Mouse (Mus musculus) C2C12 (cell line): ENCODE measurements around the gene Cd276. TPM values are rescaled to one million over a fixed set of nuclear protein-coding genes. Genes with fewer than 3 reads are reported as not detected.
A peak's percentile ranks its signal among the peaks of the same experiment; 100 is the strongest.

Source experiments
- H3K27me3 ChIP-seq: one replicate; pipeline ENCODE4 v1.6.1; 2011; ENCODE audit not compliant: control insufficient read depth, insufficient read depth, insufficient read length
- H3K36me3 ChIP-seq: one replicate; pipeline ENCODE4 v1.6.1; 2011; ENCODE audit not compliant: control insufficient read depth, insufficient read depth
- H3K4me3 ChIP-seq: one replicate; pipeline ENCODE4 v1.5.1; 2011; ENCODE audit warnings: mild to moderate bottlenecking, control low read depth; ENCODE audit not compliant: poor library complexity, insufficient read depth, severe bottlenecking
- H3K79me2 ChIP-seq: one replicate; pipeline ENCODE4 v1.6.1; 2011; ENCODE audit not compliant: control insufficient read depth, insufficient read depth
- H3K79me3 ChIP-seq: one replicate; pipeline ENCODE4 v1.6.1; 2011; ENCODE audit warnings: low read depth, control low read depth
- H3ac ChIP-seq: one replicate; pipeline ENCODE3; 2011; ENCODE audit warnings: low read depth; ENCODE audit not compliant: control insufficient read depth, insufficient read length
- CEBPB ChIP-seq: IDR thresholded peaks from one replicate; pipeline ENCODE4 v1.6.1; 2011; ENCODE audit warnings: low read depth, mild to moderate bottlenecking, control low read depth, moderate library complexity
- CTCF ChIP-seq: IDR thresholded peaks from one replicate; pipeline ENCODE4 v1.5.1; 2011; ENCODE audit not compliant: control insufficient read depth, insufficient read depth, insufficient read length
- FOSL1 ChIP-seq: IDR thresholded peaks from one replicate; pipeline ENCODE4 v1.8.0; 2011; ENCODE audit warnings: mild to moderate bottlenecking, low read length; ENCODE audit not compliant: poor library complexity, insufficient read depth, severe bottlenecking
- MAX ChIP-seq: IDR thresholded peaks from one replicate; pipeline ENCODE4 v1.6.1; 2011; ENCODE audit warnings: mild to moderate bottlenecking, control low read depth
- MYOD1 ChIP-seq: IDR thresholded peaks from one replicate; pipeline ENCODE4 v1.6.1; 2011; ENCODE audit warnings: low read depth; ENCODE audit not compliant: control insufficient read depth, insufficient read length
- MYOG ChIP-seq: IDR thresholded peaks from one replicate; pipeline ENCODE4 v1.6.1; 2011; ENCODE audit not compliant: control insufficient read depth, insufficient read length; ENCODE audit errors: extremely low read depth
- USF1 ChIP-seq: IDR thresholded peaks from one replicate; pipeline ENCODE4 v1.6.1; 2011; ENCODE audit warnings: low read depth, mild to moderate bottlenecking, control low read depth, moderate library complexity
- polyA plus RNA-seq: library from polyadenylated mRNA; unstranded; fragments of >200 nt; fragmentation: generic; extraction: Trizol; gene quantifications from one replicate; pipeline ENCODE4 v1.2.1, GENCODE M21; 2012; ENCODE audit warnings: missing spikeins

Cd276 gene
- polyA plus RNA-seq, 1 experiment = 28.8 TPM

DNA sequence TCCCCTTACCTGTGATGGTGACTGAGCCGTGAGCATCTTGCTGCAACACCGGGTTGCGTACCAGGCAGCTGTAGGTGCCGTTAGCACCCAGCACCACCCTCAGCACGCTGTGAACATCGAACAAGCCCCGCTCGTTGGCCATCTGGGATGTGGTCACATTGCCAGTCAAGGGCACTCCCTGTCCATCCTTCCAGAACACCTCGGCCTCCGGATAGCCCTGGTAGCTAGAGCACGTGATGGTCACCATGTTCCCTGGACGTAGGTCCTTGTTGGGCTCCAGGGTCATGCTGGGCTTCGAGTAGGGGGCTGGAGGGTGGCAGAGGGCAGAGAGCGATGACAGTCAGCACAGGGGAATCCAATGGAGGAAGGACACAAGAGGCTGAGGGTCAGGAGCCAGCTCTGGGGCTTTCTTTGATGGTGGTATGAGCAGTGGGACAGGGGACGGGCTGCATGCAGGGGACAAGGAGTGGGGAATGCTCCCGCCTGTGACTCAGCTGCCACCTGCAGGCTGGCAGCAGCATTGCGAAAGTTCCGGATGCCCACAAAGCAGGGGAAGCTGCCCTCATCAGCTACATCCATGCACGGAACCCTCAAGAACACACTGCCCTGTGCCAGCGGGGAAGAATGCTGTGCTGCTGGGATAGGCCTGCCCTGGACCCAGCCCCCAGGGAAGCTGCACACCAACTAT lies 19.6 kb downstream of the Cd276 start:
- H3K27me3 ChIP-seq = no peaks in the 10 kb centered on the region
- no peak overlapping the region for H3ac ChIP-seq
- peaks cover 30% of the 10 kb centered on the region for H3K36me3 ChIP-seq
- H3K4me3 ChIP-seq = no peak overlapping the region
- peaks cover 7% of the 10 kb centered on the region for H3K79me2 ChIP-seq
- no peaks in the 10 kb centered on the region for H3K79me3 ChIP-seq
- TF ChIP-seq FOSL1 (no peak), MYOD1 (no peak), CEBPB (no peak), MYOG (no peak), USF1 (no peak), CTCF (peak; percentile 21), MAX (no peak)

DNA sequence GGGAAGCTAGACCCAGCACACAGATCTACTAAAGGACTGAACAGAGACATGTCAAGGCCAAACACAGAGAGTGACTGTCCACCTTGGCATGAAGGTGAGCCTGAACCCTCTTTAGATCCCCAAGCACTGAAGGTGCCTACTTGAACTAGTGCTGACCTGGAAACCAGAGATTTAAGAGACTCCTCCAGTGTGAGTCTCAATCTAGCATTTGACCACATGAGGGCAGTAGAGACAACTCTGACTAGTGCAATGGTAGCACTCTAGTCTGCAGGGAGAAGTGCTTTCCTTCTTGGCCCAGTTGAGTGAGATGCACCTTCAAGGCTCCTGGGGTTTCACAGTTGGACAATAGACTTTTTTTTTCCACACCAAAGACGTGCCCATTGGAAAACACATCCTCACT lies 20.5 kb downstream of the Cd276 start:
- no peak overlapping the region for H3ac ChIP-seq
- no peaks in the 10 kb centered on the region for H3K79me3 ChIP-seq
- TF ChIP-seq CEBPB = no peak
- no peak for TF ChIP-seq FOSL1
- no peak for TF ChIP-seq MYOD1
- no peak for TF ChIP-seq MAX
- no peak for TF ChIP-seq CTCF
- no peak for TF ChIP-seq MYOG
- TF ChIP-seq USF1 = no peak
- H3K4me3 ChIP-seq = no peak overlapping the region
- no peaks in the 10 kb centered on the region for H3K79me2 ChIP-seq
- peaks cover 29% of the 10 kb centered on the region for H3K36me3 ChIP-seq
- H3K27me3 ChIP-seq = no peaks in the 10 kb centered on the region

DNA sequence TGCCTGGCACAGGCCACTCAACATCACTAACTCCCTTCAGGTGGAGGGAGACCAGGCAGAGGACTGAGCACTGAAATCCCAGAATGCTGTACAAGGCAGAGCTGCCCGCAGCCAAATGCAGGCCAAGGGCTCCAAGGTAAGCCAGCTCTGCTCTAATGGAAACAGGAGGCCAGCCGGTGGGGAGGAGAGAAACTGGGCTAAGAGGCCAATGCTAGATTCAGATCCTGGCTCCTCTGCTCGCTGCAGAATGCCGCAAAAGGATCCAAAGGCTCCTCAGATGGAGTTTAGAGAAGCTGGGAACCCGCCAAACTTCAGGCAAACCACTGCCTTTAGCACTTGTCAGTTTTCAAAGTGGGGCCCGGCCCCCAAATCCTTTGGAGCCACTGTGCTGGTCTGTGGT lies 21.9 kb downstream of the Cd276 start:
- Histone ChIP-seq H3ac (no peak overlapping the region), H3K4me3 (no peak overlapping the region), H3K27me3 (no peaks in the 10 kb centered on the region), H3K79me3 (no peaks in the 10 kb centered on the region), H3K79me2 (no peaks in the 10 kb centered on the region), H3K36me3 (peaks cover 25% of the 10 kb centered on the region)
- TF ChIP-seq CEBPB = no peak
- no peak for TF ChIP-seq USF1
- no peak for TF ChIP-seq MYOD1
- TF ChIP-seq MYOG = no peak
- TF ChIP-seq MAX = no peak
- no peak for TF ChIP-seq CTCF
- no peak for TF ChIP-seq FOSL1

DNA sequence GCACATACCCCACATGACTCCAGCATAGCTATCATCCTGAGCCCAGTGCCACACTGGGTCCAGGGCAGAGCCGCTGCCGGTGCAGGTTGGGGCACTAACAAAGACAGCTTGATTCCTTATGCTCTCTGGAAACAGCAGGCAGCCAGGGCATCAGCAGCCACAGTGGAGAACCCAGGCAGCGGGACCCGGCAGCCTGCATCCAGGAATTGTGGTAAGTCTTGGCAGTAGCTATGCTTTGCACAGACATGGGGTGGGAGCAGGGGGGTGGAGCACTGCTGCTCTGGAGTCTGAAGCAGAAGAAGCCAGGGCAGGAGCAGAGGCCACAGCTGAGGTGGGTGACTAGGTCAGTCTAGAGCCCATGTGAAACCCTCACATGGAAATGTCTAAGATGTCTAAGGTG lies 23.0 kb downstream of the Cd276 start:
- no peaks in the 10 kb centered on the region for H3K27me3 ChIP-seq
- TF ChIP-seq USF1 (no peak), FOSL1 (no peak), MYOG (no peak), MAX (no peak), CEBPB (no peak), CTCF (no peak), MYOD1 (no peak)
- peaks cover 21% of the 10 kb centered on the region for H3K36me3 ChIP-seq
- H3ac ChIP-seq = no peak overlapping the region
- no peak overlapping the region for H3K4me3 ChIP-seq
- H3K79me2 ChIP-seq = no peaks in the 10 kb centered on the region
- H3K79me3 ChIP-seq = no peaks in the 10 kb centered on the region

DNA sequence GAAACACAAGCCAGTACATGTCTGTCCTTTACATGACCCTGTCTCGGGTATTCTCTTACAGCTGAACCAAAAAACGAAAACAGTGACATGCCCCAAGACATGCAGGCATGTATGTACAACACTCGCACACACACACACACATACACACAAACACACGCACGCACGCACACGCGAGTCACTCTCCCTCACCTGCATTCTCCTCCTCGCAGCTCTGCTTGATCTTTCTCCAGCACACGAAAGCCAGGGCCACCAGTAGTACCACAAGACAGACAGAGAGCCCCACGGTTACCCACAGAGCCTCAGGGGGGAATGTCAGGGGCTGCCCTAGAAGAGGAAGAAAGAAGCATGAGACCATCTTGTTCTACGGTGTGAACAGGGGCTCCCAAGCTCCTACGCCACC lies 24.8 kb downstream of the Cd276 start:
- Histone ChIP-seq H3K27me3 (no peaks in the 10 kb centered on the region), H3K36me3 (peaks cover 21% of the 10 kb centered on the region), H3ac (no peak overlapping the region), H3K4me3 (no peak overlapping the region), H3K79me2 (no peaks in the 10 kb centered on the region), H3K79me3 (no peaks in the 10 kb centered on the region)
- TF ChIP-seq FOSL1 (no peak), MYOD1 (no peak), MAX (no peak), USF1 (no peak), MYOG (no peak), CTCF (no peak), CEBPB (no peak)

DNA sequence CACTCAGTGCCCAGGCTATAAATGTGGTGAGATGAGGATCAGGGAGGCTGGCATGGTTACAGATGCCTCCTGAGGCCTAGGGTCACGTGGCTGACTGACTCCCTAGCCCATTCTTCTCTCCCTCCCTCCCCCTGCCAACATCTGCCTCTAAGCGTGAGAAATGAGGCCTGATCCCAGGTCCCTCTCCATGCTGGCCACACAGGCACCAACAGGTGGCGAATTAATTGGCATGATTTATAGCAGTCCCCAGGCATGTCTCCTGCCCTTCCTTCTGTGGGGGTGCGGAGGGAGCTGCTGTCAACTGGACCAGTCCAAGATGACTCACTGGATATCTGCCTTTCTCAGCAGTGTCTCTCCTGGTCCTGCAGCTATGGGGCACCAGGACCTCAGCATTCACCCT lies 27.4 kb downstream of the Cd276 start:
- peaks cover 23% of the 10 kb centered on the region for H3K36me3 ChIP-seq
- H3K4me3 ChIP-seq = no peak overlapping the region
- H3K27me3 ChIP-seq = no peaks in the 10 kb centered on the region
- no peak overlapping the region for H3ac ChIP-seq
- no peak for TF ChIP-seq MAX
- TF ChIP-seq CEBPB = no peak
- peak; percentile 72 for TF ChIP-seq USF1
- peak; percentile 87 for TF ChIP-seq MYOD1
- no peak for TF ChIP-seq CTCF
- no peak for TF ChIP-seq MYOG
- no peak for TF ChIP-seq FOSL1
- no peaks in the 10 kb centered on the region for H3K79me3 ChIP-seq
- H3K79me2 ChIP-seq = no peaks in the 10 kb centered on the region
